Mouse (Mus musculus) liver, embryonic 12.5 days (tissue): Measurements from ENCODE around the gene Adgrf5. TPM values are rescaled to one million over a fixed set of nuclear protein-coding genes. Genes with fewer than 3 reads are reported as not detected.

ENCODE experiments used
- ATAC-seq: fragments of 200-750 bp; cut with Nextera tagmentation; 2 replicates; pipeline ENCODE4 v1.8.0; 2017; ENCODE audit warnings: moderate number of reproducible peaks, mild to moderate bottlenecking, moderate library complexity
- H3K27ac ChIP-seq: fragments of 300-500 bp; sonication (generic); 2 replicates; pipeline ENCODE4 v1.5.1; 2016; ENCODE audit warnings: mild to moderate bottlenecking
- H3K27me3 ChIP-seq: fragments of 300-500 bp; sonication (generic); replicated peaks from 2 replicates; pipeline ENCODE4 v1.6.1; 2016; ENCODE audit warnings: mild to moderate bottlenecking, moderate library complexity
- H3K36me3 ChIP-seq: fragments of 300-500 bp; sonication (generic); 2 replicates; pipeline ENCODE4 v1.6.1; 2016; ENCODE audit warnings: mild to moderate bottlenecking, moderate library complexity
- H3K4me1 ChIP-seq: fragments of 300-500 bp; sonication (generic); 2 replicates; pipeline ENCODE4 v1.6.1; 2016
- H3K4me2 ChIP-seq: fragments of 300-500 bp; sonication (generic); 2 replicates; pipeline ENCODE4 v1.6.1; 2016; ENCODE audit warnings: mild to moderate bottlenecking, moderate library complexity
- H3K4me3 ChIP-seq: fragments of 300-500 bp; sonication (generic); 2 replicates; pipeline ENCODE4 v1.5.1; 2016; ENCODE audit warnings: mild to moderate bottlenecking, moderate library complexity
- H3K9ac ChIP-seq: fragments of 300-500 bp; sonication (generic); 2 replicates; pipeline ENCODE4 v1.6.1; 2016; ENCODE audit warnings: mild to moderate bottlenecking, moderate library complexity
- H3K9me3 ChIP-seq: fragments of 300-500 bp; sonication (generic); replicated peaks from 2 replicates; pipeline ENCODE4 v1.6.1; 2016; ENCODE audit warnings: mild to moderate bottlenecking, moderate library complexity
- WGBS: fragments of 180-500 bp; shearing (Covaris S2); methylation state at CpG from one replicate; pipeline ENCODE4 v1.1.7; 2016; ENCODE audit not compliant: insufficient replicate concordance; 5-methylcytosine and 5-hydroxymethylcytosine counted together
- polyA plus RNA-seq: library from polyadenylated mRNA; unstranded; fragments of >200 nt; fragmentation: Nextera tagmentation; extraction: Ambion mirVana; gene quantifications from 2 replicates; pipeline ENCODE4 v1.2.1, GENCODE M21; 2016

Gene Adgrf5
- polyA plus RNA-seq, 1 experiment from 2014 or later = 5.9 TPM

DNA sequence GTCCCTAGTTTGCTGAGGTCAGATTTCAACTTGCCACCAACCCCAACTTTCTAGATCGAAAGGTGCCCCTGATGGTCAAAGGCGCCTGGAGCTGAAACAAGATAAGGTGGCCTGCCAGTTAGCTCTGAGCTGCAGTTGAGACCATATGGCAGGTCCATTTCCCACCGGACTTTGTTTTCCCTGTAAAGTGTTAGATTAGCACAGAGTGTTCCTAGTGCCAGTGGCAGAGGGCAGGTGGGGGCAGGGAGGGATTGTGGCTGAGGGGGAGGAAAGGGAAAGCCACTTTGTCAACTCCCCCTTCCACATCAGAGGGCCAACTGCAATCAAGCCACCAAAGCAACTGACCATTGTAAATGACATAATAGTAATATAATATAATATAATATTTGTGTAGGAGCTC lies 26.9 kb downstream of the Adgrf5 start:
- H3K9me3 ChIP-seq = no peaks in the 10 kb centered on the region
- no peak overlapping the region for H3K4me2 ChIP-seq
- no peak overlapping the region for H3K27ac ChIP-seq
- no peaks in the 10 kb centered on the region for H3K36me3 ChIP-seq
- 34% methylated on average over 3 of the region's 3 CpGs for WGBS
- H3K27me3 ChIP-seq = no peaks in the 10 kb centered on the region
- no peak for ATAC-seq
- no peak overlapping the region for H3K4me3 ChIP-seq
- H3K9ac ChIP-seq = no peak overlapping the region
- H3K4me1 ChIP-seq = peaks cover 5% of the 10 kb centered on the region; the same call in 1 of the 2 replicates

DNA sequence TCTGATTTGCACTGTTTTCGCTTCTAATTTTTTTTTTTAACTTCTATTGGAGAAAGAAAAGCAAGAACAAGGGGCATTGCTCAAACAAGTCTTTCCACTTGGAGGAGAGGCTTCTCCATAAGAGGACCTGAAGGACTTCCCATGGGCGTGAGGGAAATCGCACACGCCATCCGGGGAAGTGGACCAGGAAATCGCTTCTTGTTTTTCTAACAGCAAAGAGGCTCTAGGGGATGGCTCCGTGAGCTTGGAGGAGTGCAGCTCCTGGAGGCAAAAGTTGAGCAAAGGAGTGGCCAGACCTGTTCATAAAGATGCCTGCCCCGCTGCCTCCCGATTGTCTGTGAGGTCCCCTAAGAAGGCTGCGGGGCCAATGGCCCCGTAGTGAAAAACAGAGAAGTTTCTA lies 29.0 kb downstream of the Adgrf5 start:
- WGBS = 69% methylated on average over 11 of the region's 11 CpGs
- Histone ChIP-seq H3K9ac (no peak overlapping the region), H3K4me2 (no peak overlapping the region), H3K4me3 (no peak overlapping the region), H3K27me3 (no peaks in the 10 kb centered on the region), H3K4me1 (peaks cover 5% of the 10 kb centered on the region; the same call in 1 of the 2 replicates), H3K36me3 (no peaks in the 10 kb centered on the region), H3K27ac (no peak overlapping the region), H3K9me3 (no peaks in the 10 kb centered on the region)
- no peak for ATAC-seq

DNA sequence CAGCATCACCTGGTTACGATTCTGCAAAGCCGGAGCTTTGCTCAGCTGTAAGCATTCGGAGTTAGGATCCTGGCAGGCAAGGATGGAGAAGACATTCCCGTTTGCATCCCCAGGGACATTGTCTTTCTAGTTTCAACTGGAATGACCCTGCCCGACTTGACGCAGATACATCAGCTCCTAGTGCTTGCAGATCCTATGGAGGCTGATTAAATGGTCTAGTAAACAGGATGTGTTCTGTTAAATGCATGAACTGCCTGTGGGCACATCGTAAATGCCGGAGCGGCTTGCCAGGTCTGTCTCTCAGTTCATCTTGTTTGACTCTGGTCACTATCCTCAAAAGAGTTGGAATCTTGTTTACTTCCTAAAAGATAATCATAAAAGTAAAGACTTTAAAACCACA lies 31.9 kb downstream of the Adgrf5 start:
- Histone ChIP-seq H3K4me2 (no peak overlapping the region), H3K4me3 (no peak overlapping the region), H3K9me3 (no peaks in the 10 kb centered on the region), H3K27me3 (no peaks in the 10 kb centered on the region), H3K9ac (no peak overlapping the region), H3K36me3 (no peaks in the 10 kb centered on the region), H3K4me1 (peaks cover 23% of the 10 kb centered on the region), H3K27ac (no peak overlapping the region)
- WGBS = 70% methylated on average over 9 of the region's 9 CpGs
- no peak for ATAC-seq

DNA sequence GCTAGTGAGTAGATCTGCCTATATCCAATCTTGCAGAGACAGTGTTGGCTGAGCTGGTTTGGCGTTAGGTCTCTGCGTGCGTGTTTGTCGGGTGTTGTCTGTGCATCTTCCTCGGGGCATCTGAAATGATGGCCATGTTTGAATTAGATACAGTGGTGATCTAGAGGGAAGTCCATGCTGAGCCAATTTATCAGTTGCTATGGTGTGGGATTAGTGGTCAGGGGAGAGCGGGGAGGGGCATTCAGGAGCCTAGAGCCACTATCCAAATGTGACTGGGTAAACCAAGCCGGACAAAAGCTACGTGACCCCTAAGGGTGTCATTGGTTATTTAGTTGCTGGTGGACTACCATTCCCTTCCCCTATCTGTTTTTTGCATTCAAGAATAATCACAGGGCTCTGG lies 33.4 kb downstream of the Adgrf5 start:
- Histone ChIP-seq H3K27me3 (no peaks in the 10 kb centered on the region), H3K9ac (no peak overlapping the region), H3K4me3 (no peak overlapping the region), H3K4me1 (peaks cover 20% of the 10 kb centered on the region), H3K36me3 (no peaks in the 10 kb centered on the region), H3K4me2 (no peak overlapping the region), H3K27ac (no peak overlapping the region), H3K9me3 (no peaks in the 10 kb centered on the region)
- no peak for ATAC-seq
- WGBS = 77% methylated on average over 8 of the region's 8 CpGs

DNA sequence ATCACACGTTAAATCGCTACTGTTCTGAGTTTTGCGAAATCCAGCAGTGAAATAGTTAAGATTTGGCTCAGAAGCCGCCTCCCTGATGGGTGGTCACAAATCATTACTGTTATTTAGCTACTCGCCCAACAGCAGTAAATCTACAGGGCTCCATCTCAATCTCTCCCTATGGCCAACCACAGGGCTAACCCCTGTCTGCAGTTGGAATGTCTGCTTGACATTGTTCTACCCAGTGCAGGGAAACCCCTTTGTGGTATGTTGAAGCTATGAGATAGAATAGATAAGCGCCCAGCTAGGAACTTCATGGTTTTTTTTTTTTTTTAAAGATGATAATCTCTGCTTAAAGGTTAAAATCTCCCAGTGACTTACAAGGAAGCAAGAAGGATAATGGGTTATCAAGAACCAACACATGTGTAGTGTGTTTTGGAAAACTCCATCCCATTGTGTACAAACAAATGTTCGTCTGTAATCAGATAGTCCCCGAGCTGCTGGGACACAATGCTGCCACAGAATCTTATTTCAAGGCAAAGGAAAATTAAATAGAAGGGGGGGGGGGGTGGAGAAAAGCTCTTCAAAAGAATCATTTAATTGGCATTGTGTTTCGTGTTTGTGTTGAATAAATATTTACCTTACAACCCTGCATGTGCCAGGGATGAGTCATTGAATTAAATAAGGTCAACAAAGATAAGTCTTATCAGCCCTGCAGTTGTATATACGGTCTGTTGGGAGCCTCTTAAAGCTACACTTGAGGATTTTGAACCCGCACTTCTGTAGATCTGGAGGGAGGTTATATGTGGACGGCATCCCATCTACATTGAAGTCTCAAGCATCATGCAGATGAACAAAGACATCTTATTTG lies 35.4 kb downstream of the Adgrf5 start:
- H3K36me3 ChIP-seq = no peaks in the 10 kb centered on the region
- no peaks in the 10 kb centered on the region for H3K9me3 ChIP-seq
- peak overlapping the region; percentile 51; the same call in 1 of the 2 replicates for H3K27ac ChIP-seq
- 36% methylated on average over 12 of the region's 12 CpGs for WGBS
- H3K4me1 ChIP-seq = peaks cover 20% of the 10 kb centered on the region
- ATAC-seq = peak; percentile 88
- peak overlapping the region; percentile 49 for H3K4me2 ChIP-seq
- no peak overlapping the region for H3K4me3 ChIP-seq
- no peak overlapping the region for H3K9ac ChIP-seq
- H3K27me3 ChIP-seq = no peaks in the 10 kb centered on the region

DNA sequence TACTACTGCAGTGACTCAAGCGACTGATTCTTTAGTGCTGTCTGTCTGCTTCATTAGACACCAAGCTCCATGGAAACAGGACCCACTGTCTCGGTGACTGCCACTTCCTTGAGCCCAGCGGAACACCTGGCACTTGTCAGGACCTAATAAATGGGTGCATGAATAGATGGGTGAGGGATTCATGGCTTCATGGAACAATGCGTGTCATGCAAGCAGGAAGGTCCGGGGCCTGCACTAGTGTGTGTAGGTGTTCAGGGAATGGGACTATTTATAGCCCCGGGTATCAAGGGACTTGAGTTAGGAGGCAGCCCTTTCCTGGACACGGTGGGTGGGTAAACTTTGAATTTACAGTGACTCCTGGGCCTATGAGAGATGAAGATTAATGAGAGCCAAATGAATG lies 38.4 kb downstream of the Adgrf5 start:
- H3K36me3 ChIP-seq = no peaks in the 10 kb centered on the region

DNA sequence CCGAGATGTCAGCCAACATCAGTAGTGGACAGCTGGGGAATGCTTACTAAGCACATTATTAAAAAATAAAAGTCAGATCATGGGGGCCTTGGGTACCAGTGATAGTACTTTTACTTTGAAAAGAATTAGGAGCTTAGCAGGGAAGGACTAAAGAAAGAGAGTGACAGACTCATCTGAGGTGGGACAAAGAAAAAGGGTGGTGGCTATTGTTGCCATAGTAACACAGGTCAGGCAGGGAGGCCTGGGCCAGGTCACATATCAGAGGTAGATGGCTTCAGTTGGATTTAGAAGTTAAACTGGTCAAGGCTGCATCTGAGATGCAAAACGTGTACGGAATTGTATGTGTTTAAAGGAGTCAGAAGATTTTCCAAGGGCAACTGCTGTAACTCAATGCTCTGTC lies 38.9 kb downstream of the Adgrf5 start:
- Histone ChIP-seq H3K4me2 (no peak overlapping the region), H3K4me1 (peaks cover 20% of the 10 kb centered on the region), H3K4me3 (no peak overlapping the region), H3K9ac (no peak overlapping the region), H3K36me3 (no peaks in the 10 kb centered on the region), H3K27me3 (no peaks in the 10 kb centered on the region), H3K9me3 (no peaks in the 10 kb centered on the region), H3K27ac (no peak overlapping the region)
- WGBS = 66% methylated on average over 3 of the region's 3 CpGs
- no peak for ATAC-seq

More for the DNA sequence above, 38.4 kb downstream of the Adgrf5 start:
- H3K27ac ChIP-seq = no peak overlapping the region
- no peak for ATAC-seq
- H3K4me1 ChIP-seq = peaks cover 20% of the 10 kb centered on the region
- H3K4me2 ChIP-seq = no peak overlapping the region
- no peak overlapping the region for H3K9ac ChIP-seq
- H3K4me3 ChIP-seq = no peak overlapping the region
- H3K27me3 ChIP-seq = no peaks in the 10 kb centered on the region
- 67% methylated on average over 7 of the region's 7 CpGs for WGBS
- no peaks in the 10 kb centered on the region for H3K9me3 ChIP-seq

DNA sequence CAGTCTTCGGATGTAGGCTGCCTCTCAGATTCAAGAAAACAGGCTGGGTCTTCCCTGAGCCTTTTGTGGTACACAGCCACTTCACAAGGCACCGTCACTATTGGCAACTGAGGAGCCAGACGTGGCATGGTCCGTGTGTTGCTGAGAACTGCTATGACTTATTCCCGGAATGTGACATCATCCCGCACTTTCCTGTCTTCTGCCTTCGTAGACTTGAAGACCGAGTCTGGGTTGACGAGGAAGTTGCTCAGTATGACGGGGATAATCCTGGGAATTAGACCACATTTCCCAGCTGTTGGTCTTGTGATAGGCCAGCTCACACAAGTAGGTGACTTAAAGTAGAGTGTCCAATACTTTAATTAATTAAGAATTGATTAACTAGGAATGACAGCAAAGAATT lies 40.2 kb downstream of the Adgrf5 start:
- Histone ChIP-seq H3K4me2 (no peak overlapping the region), H3K36me3 (no peaks in the 10 kb centered on the region), H3K9me3 (no peaks in the 10 kb centered on the region), H3K27ac (no peak overlapping the region), H3K9ac (no peak overlapping the region), H3K27me3 (no peaks in the 10 kb centered on the region), H3K4me1 (peaks cover 14% of the 10 kb centered on the region), H3K4me3 (no peak overlapping the region)
- 62% methylated on average over 10 of the region's 10 CpGs for WGBS
- no peak for ATAC-seq

DNA sequence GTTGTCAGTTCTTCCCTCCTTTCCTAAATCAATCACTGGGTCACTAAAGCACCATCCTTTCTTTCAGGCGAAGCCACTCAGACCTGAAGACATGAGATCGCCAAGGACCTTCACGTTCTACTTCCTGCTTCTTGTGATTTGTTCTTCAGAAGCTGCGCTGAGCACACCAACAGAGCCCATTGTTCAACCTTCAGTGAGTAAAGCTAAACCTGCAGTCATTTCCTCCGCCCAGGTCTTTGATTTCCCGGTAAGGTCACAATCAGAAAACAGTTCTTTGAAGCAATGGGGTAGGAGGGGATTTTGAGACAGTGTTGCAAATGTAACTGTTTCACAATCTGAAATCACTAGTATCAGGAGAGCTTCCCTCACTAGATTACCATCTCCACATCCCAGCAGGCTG lies 43.6 kb downstream of the Adgrf5 start:
- 45% methylated on average over 6 of the region's 6 CpGs for WGBS
- Histone ChIP-seq H3K36me3 (no peaks in the 10 kb centered on the region), H3K4me3 (no peak overlapping the region), H3K27ac (no peak overlapping the region), H3K9ac (no peak overlapping the region), H3K4me2 (no peak overlapping the region), H3K4me1 (no peaks in the 10 kb centered on the region), H3K9me3 (no peaks in the 10 kb centered on the region), H3K27me3 (peaks cover 7% of the 10 kb centered on the region; the same call in 1 of the 2 replicates)
- ATAC-seq = no peak

DNA sequence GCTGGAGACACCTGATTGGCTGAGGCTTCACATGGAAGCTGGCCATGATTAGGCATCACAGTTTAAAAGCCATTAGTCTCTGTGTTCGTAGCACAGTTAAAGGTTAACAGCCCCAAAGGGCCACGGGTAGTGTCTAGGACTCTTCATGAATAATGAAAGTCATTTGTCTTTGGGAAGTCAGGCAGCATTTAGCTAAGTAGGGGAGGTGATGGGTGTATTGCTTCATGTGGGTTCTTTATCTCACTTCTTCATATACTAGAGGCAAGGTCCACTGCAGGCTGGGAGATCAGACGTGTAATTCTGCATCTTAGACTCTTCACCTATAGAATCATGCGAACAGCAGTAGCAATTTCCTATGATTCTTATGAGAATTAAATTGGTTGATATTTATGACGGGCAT lies 44.2 kb downstream of the Adgrf5 start:
- Histone ChIP-seq H3K4me2 (no peak overlapping the region), H3K36me3 (no peaks in the 10 kb centered on the region), H3K9ac (no peak overlapping the region), H3K9me3 (no peaks in the 10 kb centered on the region), H3K4me3 (no peak overlapping the region), H3K4me1 (no peaks in the 10 kb centered on the region), H3K27me3 (peaks cover 7% of the 10 kb centered on the region; the same call in 1 of the 2 replicates), H3K27ac (no peak overlapping the region)
- ATAC-seq = no peak
- WGBS = 62% methylated on average over 5 of the region's 5 CpGs

DNA sequence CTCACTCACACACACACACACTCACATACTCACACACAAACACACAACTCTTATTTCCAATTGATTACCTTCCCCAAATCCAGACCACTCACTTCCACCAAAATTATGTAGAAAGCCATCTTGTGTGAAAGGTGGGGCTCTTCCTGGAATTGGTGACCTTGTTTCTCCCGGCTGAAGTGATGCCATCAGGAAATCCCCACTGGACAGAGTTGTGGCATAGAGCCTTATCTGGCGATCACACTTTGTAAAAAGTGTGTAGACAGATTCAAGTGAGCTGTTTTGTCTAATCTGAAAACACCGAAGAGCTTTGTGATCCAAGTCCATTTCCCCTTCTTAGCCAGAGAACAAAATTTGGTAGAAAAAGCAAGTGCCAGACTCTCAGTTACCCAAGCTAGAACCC lies 46.1 kb downstream of the Adgrf5 start:
- Histone ChIP-seq H3K27me3 (peaks cover 7% of the 10 kb centered on the region; the same call in 1 of the 2 replicates), H3K4me2 (no peak overlapping the region), H3K4me3 (no peak overlapping the region), H3K36me3 (no peaks in the 10 kb centered on the region), H3K27ac (no peak overlapping the region), H3K9ac (no peak overlapping the region), H3K9me3 (no peaks in the 10 kb centered on the region), H3K4me1 (no peaks in the 10 kb centered on the region)
- ATAC-seq = no peak
- 37% methylated on average over 3 of the region's 3 CpGs for WGBS

DNA sequence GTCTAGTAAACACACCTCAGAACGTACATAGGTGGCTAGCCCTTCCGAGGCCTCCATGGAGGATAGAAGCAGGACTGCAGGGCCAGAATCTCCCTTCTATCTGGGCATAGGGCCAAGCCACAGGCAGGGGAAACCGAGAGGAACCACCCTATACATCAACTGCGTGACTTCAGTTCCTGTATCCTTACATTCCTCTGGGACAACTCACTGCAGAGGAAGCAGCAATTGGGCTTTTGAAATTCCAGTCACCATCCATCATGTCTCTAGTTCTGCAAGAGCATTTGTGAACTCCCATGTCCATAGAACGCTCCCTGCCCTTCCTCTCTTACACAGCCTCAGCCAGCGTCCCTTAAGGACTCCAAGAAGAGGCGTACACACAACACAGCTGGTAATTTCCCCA lies 47.3 kb downstream of the Adgrf5 start:
- no peak overlapping the region for H3K27ac ChIP-seq
- H3K4me2 ChIP-seq = no peak overlapping the region
- 45% methylated on average over 7 of the region's 7 CpGs for WGBS
- ATAC-seq = no peak
- H3K4me1 ChIP-seq = no peaks in the 10 kb centered on the region
- H3K4me3 ChIP-seq = no peak overlapping the region
- H3K9me3 ChIP-seq = no peaks in the 10 kb centered on the region
- H3K36me3 ChIP-seq = no peaks in the 10 kb centered on the region
- H3K9ac ChIP-seq = no peak overlapping the region
- peaks cover 7% of the 10 kb centered on the region; the same call in 1 of the 2 replicates for H3K27me3 ChIP-seq
